Comparison of ENCODE assay signal across 8 mouse cellular contexts in the genomic region with DNA sequence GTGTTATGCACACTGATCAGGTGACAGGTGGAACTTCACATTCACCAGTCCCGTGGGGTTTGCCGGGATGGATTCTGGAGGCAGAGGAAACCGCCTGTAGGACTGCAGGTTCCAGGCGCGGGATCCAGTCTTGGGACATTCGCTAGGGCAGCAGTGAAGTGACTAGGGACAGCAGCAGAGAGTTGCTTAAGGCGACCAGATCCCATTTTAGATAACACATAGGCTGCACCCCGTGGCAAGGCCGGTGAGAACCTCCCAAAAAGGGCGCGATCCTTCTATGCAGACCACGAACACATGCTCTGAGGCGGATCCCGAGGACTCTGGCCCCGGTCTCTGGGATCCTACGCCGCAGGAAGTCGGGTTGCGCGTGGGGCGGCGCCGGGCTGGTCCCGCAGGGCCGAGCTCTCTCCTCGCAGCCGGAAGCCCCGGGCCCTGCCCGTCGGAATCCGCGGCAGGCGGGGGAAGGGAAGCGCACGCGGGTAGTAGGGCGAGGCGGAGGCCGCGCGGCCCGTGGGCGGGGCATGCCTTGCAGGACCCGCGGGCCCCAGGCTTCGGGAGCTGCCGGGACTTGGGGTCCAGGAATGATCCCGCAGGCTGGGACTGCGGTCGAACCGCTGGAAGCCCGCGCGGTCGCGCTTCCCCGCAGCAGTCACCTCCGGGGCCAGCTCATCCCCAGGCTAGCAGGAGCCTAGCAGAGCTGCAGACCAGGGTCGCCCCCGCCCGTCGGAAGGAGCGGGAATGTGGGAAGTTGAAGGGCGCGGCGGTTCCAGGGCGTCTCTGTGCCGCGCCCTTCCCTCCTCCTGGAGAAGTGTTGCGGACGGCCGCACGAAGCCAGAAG.
DNase-seq lines count a peak whose midpoint lies in the region; ATAC-seq and TF ChIP-seq lines count a peak whose summit lies in the region.

No protein-coding gene starts in this region.

- intact Hi-C loops in heart, postnatal 10 days (cut with DNase I), result loop anchor here (2.0 kb wide), 2 partner anchors 28 to 70 kb away; no protein-coding TSS in a partner anchor

- peaks cover 2% of the 10 kb centered on the region; the same call in 1 of the 2 replicates for H3K27me3 ChIP-seq in forebrain, embryonic 11.5 days (ENCODE audit: control insufficient read depth, insufficient read depth, low read length)
- no peaks in the 10 kb centered on the region for H3K27me3 ChIP-seq in lung, embryonic 16.5 days (ENCODE audit: control insufficient read depth, insufficient read depth, low read depth, low read length)

- no peak overlapping the region for H3K27ac ChIP-seq in forebrain, embryonic 11.5 days (ENCODE audit: low read depth, low read length)
- H3K27ac ChIP-seq in lung, embryonic 16.5 days (ENCODE audit: low read length), result peak overlapping the region; percentile 95
- no peak overlapping the region for H3K27ac ChIP-seq in olfactory bulb, adult 2 months (ENCODE audit: insufficient read depth, low read depth, low read length)

- peak overlapping the region; percentile 86 for H3K4me2 ChIP-seq in forebrain, embryonic 11.5 days (ENCODE audit: low read depth, low read length, severe bottlenecking)
- peak overlapping the region; percentile 87 for H3K4me2 ChIP-seq in lung, embryonic 16.5 days (ENCODE audit: low read depth, low read length)

- H3K4me3 ChIP-seq in forebrain, embryonic 11.5 days (ENCODE audit: low read depth, low read length), result peak overlapping the region; percentile 33
- peak overlapping the region; percentile 57 for H3K4me3 ChIP-seq in lung, embryonic 16.5 days (ENCODE audit: low read length)
- H3K4me3 ChIP-seq in olfactory bulb, adult 2 months (ENCODE audit: insufficient read depth, low read depth, low read length), result peak overlapping the region; percentile 39

- H3K9ac ChIP-seq in forebrain, embryonic 11.5 days (ENCODE audit: low read length), result peak overlapping the region; percentile 66
- H3K9ac ChIP-seq in lung, embryonic 16.5 days (ENCODE audit: low read length), result peak overlapping the region; percentile 82

- peaks cover 10% of the 10 kb centered on the region for H3K4me1 ChIP-seq in forebrain, embryonic 11.5 days (replicated peaks; ENCODE audit: control insufficient read depth, insufficient read depth, low read length)
- peaks cover 46% of the 10 kb centered on the region for H3K4me1 ChIP-seq in lung, embryonic 16.5 days (replicated peaks; ENCODE audit: control insufficient read depth, insufficient read depth, low read length)
- H3K4me1 ChIP-seq in olfactory bulb, adult 2 months (ENCODE audit: control insufficient read depth, insufficient read depth, low read length), result peaks cover 56% of the 10 kb centered on the region

- no peaks in the 10 kb centered on the region for H3K9me3 ChIP-seq in forebrain, embryonic 11.5 days (ENCODE audit: control insufficient read depth, low read length)
- no peaks in the 10 kb centered on the region for H3K9me3 ChIP-seq in lung, embryonic 16.5 days (ENCODE audit: control insufficient read depth, low read length)

- peak; percentile 69 for DNase-seq in 416B (ENCODE audit: low read depth)
- DNase-seq in adrenal gland, postnatal 36 days, result peak; percentile 92 to 96
- DNase-seq in forebrain, embryonic 11.5 days (ENCODE audit: low spot score), result peak; percentile 86
- peak; percentile 93 to 94 for DNase-seq in heart, postnatal 10 days
- DNase-seq in kidney, postnatal 36 days, result peak; percentile 93 to 95
- peak; percentile 81 to 84 for DNase-seq in thymus, adult 18-20 months

- TF ChIP-seq POLR2A in olfactory bulb, adult 2 months (IDR thresholded peaks at IDR 0.05; ENCODE audit: insufficient read depth, low read depth, low read length), result no peak

- TF ChIP-seq CTCF in olfactory bulb, adult 2 months (IDR thresholded peaks at IDR 0.05; ENCODE audit: insufficient read depth, low read depth, low read length), result no peak

- H3K36me3 ChIP-seq in forebrain, embryonic 11.5 days (ENCODE audit: control insufficient read depth, insufficient read depth, low read length), result no peaks in the 10 kb centered on the region
- no peaks in the 10 kb centered on the region; the same call in 1 of the 2 replicates for H3K36me3 ChIP-seq in lung, embryonic 16.5 days (ENCODE audit: control insufficient read depth, insufficient read depth, low read length)

- WGBS in forebrain, embryonic 11.5 days, result 6% methylated on average over 73 of the region's 73 CpGs
- WGBS in lung, embryonic 16.5 days, result 3% methylated on average over 72 of the region's 73 CpGs
- 8% methylated on average over 73 of the region's 73 CpGs for WGBS in olfactory bulb, adult 2 months

- peak; percentile 80 for ATAC-seq in forebrain, embryonic 11.5 days (replicated peaks; ENCODE audit: low FRiP score)
- ATAC-seq in lung, embryonic 16.5 days (ENCODE audit: low read depth), result peak; percentile 91
